Mouse (Mus musculus) C2C12 (cell line): ENCODE measurements at regions not wholly inside any gene's neighbourhood (a gene's known extent, or its start where the extent isn't known, plus 50 kb on each side); places are given as distances from the start of the nearest gene placed in this dataset.

Experiments
- H3K27me3 ChIP-seq: one replicate; pipeline ENCODE4 v1.6.1; 2011; ENCODE audit not compliant: control insufficient read depth, insufficient read depth, insufficient read length
- H3K36me3 ChIP-seq: one replicate; pipeline ENCODE4 v1.6.1; 2011; ENCODE audit not compliant: control insufficient read depth, insufficient read depth
- H3K4me3 ChIP-seq: one replicate; pipeline ENCODE4 v1.5.1; 2011; ENCODE audit warnings: mild to moderate bottlenecking, control low read depth; ENCODE audit not compliant: poor library complexity, insufficient read depth, severe bottlenecking
- H3K79me2 ChIP-seq: one replicate; pipeline ENCODE4 v1.6.1; 2011; ENCODE audit not compliant: control insufficient read depth, insufficient read depth
- H3K79me3 ChIP-seq: one replicate; pipeline ENCODE4 v1.6.1; 2011; ENCODE audit warnings: low read depth, control low read depth
- H3ac ChIP-seq: one replicate; pipeline ENCODE3; 2011; ENCODE audit warnings: low read depth; ENCODE audit not compliant: control insufficient read depth, insufficient read length
- CEBPB ChIP-seq: IDR thresholded peaks from one replicate; pipeline ENCODE4 v1.6.1; 2011; ENCODE audit warnings: low read depth, mild to moderate bottlenecking, control low read depth, moderate library complexity
- CTCF ChIP-seq: IDR thresholded peaks from one replicate; pipeline ENCODE4 v1.5.1; 2011; ENCODE audit not compliant: control insufficient read depth, insufficient read depth, insufficient read length
- FOSL1 ChIP-seq: IDR thresholded peaks from one replicate; pipeline ENCODE4 v1.8.0; 2011; ENCODE audit warnings: mild to moderate bottlenecking, low read length; ENCODE audit not compliant: poor library complexity, insufficient read depth, severe bottlenecking
- MAX ChIP-seq: IDR thresholded peaks from one replicate; pipeline ENCODE4 v1.6.1; 2011; ENCODE audit warnings: mild to moderate bottlenecking, control low read depth
- MYOD1 ChIP-seq: IDR thresholded peaks from one replicate; pipeline ENCODE4 v1.6.1; 2011; ENCODE audit warnings: low read depth; ENCODE audit not compliant: control insufficient read depth, insufficient read length
- MYOG ChIP-seq: IDR thresholded peaks from one replicate; pipeline ENCODE4 v1.6.1; 2011; ENCODE audit not compliant: control insufficient read depth, insufficient read length; ENCODE audit errors: extremely low read depth
- USF1 ChIP-seq: IDR thresholded peaks from one replicate; pipeline ENCODE4 v1.6.1; 2011; ENCODE audit warnings: low read depth, mild to moderate bottlenecking, control low read depth, moderate library complexity

GRCm38 (mm10) chr10:109515225-109515624 is 504.4 kb upstream of the Syt1 start:
- Histone ChIP-seq H3K79me3 (no peaks in the 10 kb centered on the region), H3K27me3 (no peaks in the 10 kb centered on the region)

GRCm38 (mm10) chr10:109510917-109511715 is 500.3 kb upstream of the Syt1 start:
- H3K4me3 ChIP-seq, result no peak overlapping the region
- no peak overlapping the region for H3ac ChIP-seq
- no peaks in the 10 kb centered on the region for H3K79me2 ChIP-seq
- H3K27me3 ChIP-seq, result no peaks in the 10 kb centered on the region
- TF ChIP-seq USF1, result no peak
- TF ChIP-seq MAX, result no peak
- TF ChIP-seq CTCF, result no peak
- no peak for TF ChIP-seq MYOG
- TF ChIP-seq MYOD1, result no peak
- no peaks in the 10 kb centered on the region for H3K79me3 ChIP-seq
- no peaks in the 10 kb centered on the region for H3K36me3 ChIP-seq

More at GRCm38 (mm10) chr10:109515225-109515624, 504.4 kb upstream of the Syt1 start:
- TF ChIP-seq MYOG (no peak), USF1 (peak; percentile 93), CEBPB (no peak), FOSL1 (peak; percentile 11), MAX (no peak), MYOD1 (peak; percentile 8), CTCF (no peak)
- Histone ChIP-seq H3K4me3 (no peak overlapping the region), H3K79me2 (no peaks in the 10 kb centered on the region), H3ac (no peak overlapping the region), H3K36me3 (no peaks in the 10 kb centered on the region)

- TF ChIP-seq CTCF (no peak), MYOG (no peak), MAX (no peak), MYOD1 (peak; percentile 34), CEBPB (no peak)
- no peaks in the 10 kb centered on the region for H3K36me3 ChIP-seq
- H3K79me2 ChIP-seq, result no peaks in the 10 kb centered on the region
Measured at GRCm38 (mm10) chr10:109508553-109508952, 497.8 kb upstream of the Syt1 start.

GRCm38 (mm10) chr10:109507228-109507627 is 496.4 kb upstream of the Syt1 start:
- H3K79me3 ChIP-seq, result no peaks in the 10 kb centered on the region
- no peak overlapping the region for H3K4me3 ChIP-seq
- TF ChIP-seq FOSL1 (no peak), CTCF (no peak), USF1 (no peak), MYOD1 (peak; percentile 31), MAX (no peak)
- no peak overlapping the region for H3ac ChIP-seq
- H3K79me2 ChIP-seq, result no peaks in the 10 kb centered on the region
- no peaks in the 10 kb centered on the region for H3K27me3 ChIP-seq
- H3K36me3 ChIP-seq, result no peaks in the 10 kb centered on the region

More at GRCm38 (mm10) chr10:109508553-109508952, 497.8 kb upstream of the Syt1 start:
- no peaks in the 10 kb centered on the region for H3K27me3 ChIP-seq
- H3ac ChIP-seq, result no peak overlapping the region
- no peak overlapping the region for H3K4me3 ChIP-seq
- H3K79me3 ChIP-seq, result no peaks in the 10 kb centered on the region

- Histone ChIP-seq H3K79me3 (no peaks in the 10 kb centered on the region), H3K36me3 (no peaks in the 10 kb centered on the region), H3K4me3 (no peak overlapping the region), H3K27me3 (no peaks in the 10 kb centered on the region), H3ac (no peak overlapping the region), H3K79me2 (no peaks in the 10 kb centered on the region)
- TF ChIP-seq FOSL1 (no peak), MYOD1 (no peak)
Measured at GRCm38 (mm10) chr10:109504683-109505082, 493.9 kb upstream of the Syt1 start.

GRCm38 (mm10) chr10:109500861-109501260 is 490.1 kb upstream of the Syt1 start:
- H3K27me3 ChIP-seq, result no peaks in the 10 kb centered on the region
- no peaks in the 10 kb centered on the region for H3K36me3 ChIP-seq
- no peak overlapping the region for H3K4me3 ChIP-seq
- H3K79me3 ChIP-seq, result no peaks in the 10 kb centered on the region
- no peak for TF ChIP-seq MYOD1
- TF ChIP-seq FOSL1, result no peak
- TF ChIP-seq CEBPB, result no peak
- no peak for TF ChIP-seq MAX
- TF ChIP-seq CTCF, result no peak
- no peak for TF ChIP-seq MYOG
- no peaks in the 10 kb centered on the region for H3K79me2 ChIP-seq
- no peak overlapping the region for H3ac ChIP-seq
